Mouse (Mus musculus) cerebellum, postnatal 36 days (tissue): ENCODE data around the gene Ttc12.
A peak's percentile ranks its signal among the peaks of the same experiment; 100 is the strongest.

ENCODE experiments used
- DNase-seq, 2 experiments: peaks; one replicate each; pipeline ENCODE4 v3.0.0; 2021 to 2022; ENCODE audit warnings: mixed read lengths in 2 of 2

The Ttc12 gene

GRCm38 (mm10) chr9:49488912-49489895, 3.2 kb upstream of the Ttc12 start:
- peak; percentile 85 to 92 for DNase-seq

- no peak for DNase-seq
Measured at GRCm38 (mm10) chr9:49488258-49488657, 2.2 kb upstream of the Ttc12 start.

GRCm38 (mm10) chr9:49487657-49487943, 1.6 kb upstream of the Ttc12 start:
- no peak for DNase-seq

GRCm38 (mm10) chr9:49486805-49487656, 1.0 kb upstream of the Ttc12 start:
- no peak for DNase-seq

GRCm38 (mm10) chr9:49485250-49485891, 654 bp downstream of the Ttc12 start:
- peak in 1 of 2 experiments; percentile 32 for DNase-seq

GRCm38 (mm10) chr9:49483316-49483715, 2.7 kb downstream of the Ttc12 start:
- DNase-seq = no peak

- no peak for DNase-seq
Measured at GRCm38 (mm10) chr9:49472126-49472525, 13.9 kb downstream of the Ttc12 start.

GRCm38 (mm10) chr9:49470946-49471345, 15.1 kb downstream of the Ttc12 start:
- no peak for DNase-seq

- no peak for DNase-seq
Measured at GRCm38 (mm10) chr9:49470006-49470405, 16.0 kb downstream of the Ttc12 start.

GRCm38 (mm10) chr9:49456136-49456535, 29.9 kb downstream of the Ttc12 start:
- no peak for DNase-seq

- no peak for DNase-seq
Measured at GRCm38 (mm10) chr9:49452396-49452795, 33.6 kb downstream of the Ttc12 start.

- DNase-seq = no peak
Measured at GRCm38 (mm10) chr9:49450491-49450890, 35.5 kb downstream of the Ttc12 start.

GRCm38 (mm10) chr9:49442621-49443020, 43.4 kb downstream of the Ttc12 start:
- DNase-seq = no peak

- no peak for DNase-seq
Measured at GRCm38 (mm10) chr9:49427478-49427877, 58.5 kb downstream of the Ttc12 start.

- no peak for DNase-seq
Measured at GRCm38 (mm10) chr9:49426921-49427320, 59.1 kb downstream of the Ttc12 start, which contains the start of gene Ankk1. Ankk1 (minus strand) TSS chr9:49427021.

GRCm38 (mm10) chr9:49425585-49425984, 60.4 kb downstream of the Ttc12 start:
- no peak for DNase-seq

- DNase-seq = no peak
Measured at GRCm38 (mm10) chr9:49423866-49424265, 62.2 kb downstream of the Ttc12 start.

GRCm38 (mm10) chr9:49410621-49411020, 75.4 kb downstream of the Ttc12 start:
- no peak for DNase-seq

GRCm38 (mm10) chr9:49407028-49407427, 79.0 kb downstream of the Ttc12 start:
- peak; percentile 20 to 47 for DNase-seq

- DNase-seq = no peak
Measured at GRCm38 (mm10) chr9:49403711-49404110, 82.3 kb downstream of the Ttc12 start.

- DNase-seq = no peak
Measured at GRCm38 (mm10) chr9:49396006-49396405, 90.0 kb downstream of the Ttc12 start.

GRCm38 (mm10) chr9:49392242-49392641, 93.8 kb downstream of the Ttc12 start:
- no peak for DNase-seq
